Mouse (Mus musculus) hindbrain, embryonic 16.5 days (tissue): Measurements from ENCODE around the gene C1qtnf2. TPM values are rescaled to one million over a fixed set of nuclear protein-coding genes. Genes with fewer than 3 reads are reported as not detected.
A peak's percentile ranks its signal among the peaks of the same experiment; 100 is the strongest.

Experiments
- ATAC-seq: fragments of 200-750 bp; cut with Nextera tagmentation; 2 replicates; pipeline ENCODE4 v1.8.0; 2017; ENCODE audit warnings: moderate TSS enrichment, moderate library complexity
- H3K27ac ChIP-seq: fragments of 300-500 bp; sonication (generic); 2 replicates; pipeline ENCODE4 v1.5.1; 2014; ENCODE audit warnings: low read depth, mild to moderate bottlenecking, control low read depth, low read length, moderate library complexity
- H3K27me3 ChIP-seq: fragments of 300-500 bp; sonication (generic); replicated peaks from 2 replicates; pipeline ENCODE4 v1.6.1; 2014; ENCODE audit warnings: low read length; ENCODE audit not compliant: control insufficient read depth, insufficient read depth
- H3K36me3 ChIP-seq: fragments of 300-500 bp; sonication (generic); 2 replicates; pipeline ENCODE4 v1.6.1; 2014; ENCODE audit warnings: mild to moderate bottlenecking, low read length, moderate library complexity, mixed read lengths; ENCODE audit not compliant: control insufficient read depth, insufficient read depth
- H3K4me1 ChIP-seq: fragments of 300-500 bp; sonication (generic); 2 replicates; pipeline ENCODE4 v1.6.1; 2014; ENCODE audit warnings: low read depth, low read length; ENCODE audit not compliant: control insufficient read depth, insufficient read depth
- H3K4me2 ChIP-seq: fragments of 300-500 bp; sonication (generic); 2 replicates; pipeline ENCODE4 v1.6.1; 2014; ENCODE audit warnings: mild to moderate bottlenecking, low read length, control low read depth, moderate library complexity
- H3K4me3 ChIP-seq: fragments of 300-500 bp; sonication (generic); 2 replicates; pipeline ENCODE4 v1.5.1; 2014; ENCODE audit warnings: mild to moderate bottlenecking, low read length, control low read depth, moderate library complexity
- H3K9ac ChIP-seq: fragments of 300-500 bp; sonication (generic); 2 replicates; pipeline ENCODE4 v1.6.1; 2014; ENCODE audit warnings: low read depth, mild to moderate bottlenecking, control low read depth, low read length, moderate library complexity
- H3K9me3 ChIP-seq: fragments of 300-500 bp; sonication (generic); 2 replicates; pipeline ENCODE4 v1.6.1; 2014; ENCODE audit warnings: mild to moderate bottlenecking, low read length, moderate library complexity; ENCODE audit not compliant: control insufficient read depth
- WGBS: fragments of 180-500 bp; shearing (Covaris S2); extraction: QIAGEN DNeasy Blood & Tissue Kit; methylation state at CpG from one replicate; pipeline ENCODE4 v1.1.7; 2014; 5-methylcytosine and 5-hydroxymethylcytosine counted together
- polyA plus RNA-seq: library from polyadenylated mRNA; unstranded; fragments of >200 nt; fragmentation: Nextera tagmentation; extraction: Ambion mirVana; gene quantifications from 2 replicates; pipeline ENCODE4 v1.2.1, GENCODE M21; 2015

The C1qtnf2 gene
- polyA plus RNA-seq, result 15.5 and 16.6 TPM in 2 replicates

DNA sequence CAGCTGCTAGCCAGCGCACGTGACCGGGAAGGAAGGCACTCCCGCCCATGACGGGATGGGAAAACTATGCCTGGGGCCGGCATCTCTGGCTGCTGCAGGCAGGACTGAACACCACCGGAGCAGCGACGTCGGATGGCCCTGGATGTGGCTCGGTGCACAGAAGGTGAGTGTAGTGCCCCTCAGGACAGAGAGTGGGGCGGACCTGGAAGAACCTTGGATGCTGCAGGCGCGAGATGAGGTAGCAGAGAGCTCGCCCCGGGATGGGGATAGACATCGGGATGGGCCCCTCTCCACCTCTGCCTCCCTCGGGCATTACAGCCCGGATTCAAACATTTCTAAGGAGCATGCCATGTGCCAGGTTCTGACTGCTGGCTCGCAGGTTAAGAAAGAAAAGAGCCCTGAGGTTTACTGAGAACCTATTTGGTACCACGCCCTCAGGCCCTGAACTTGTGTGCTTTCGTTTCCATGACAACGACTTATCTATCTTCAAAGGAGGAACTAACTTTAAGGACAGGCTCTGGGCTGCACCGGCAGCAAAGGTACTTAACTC lies at the start of gene C1qtnf2:
TSS of gene C1qtnf2 (plus strand) at position 52 of the 550 bp plus-strand sequence.
- Histone ChIP-seq H3K36me3 (no peaks in the 10 kb centered on the region), H3K4me2 (peak within 1 kb of the TSS; percentile 78), H3K4me1 (peaks cover 12% of the 10 kb centered on the region), H3K4me3 (peak within 1 kb of the TSS; percentile 42), H3K9ac (peak within 1 kb of the TSS; percentile 58), H3K9me3 (no peaks in the 10 kb centered on the region), H3K27me3 (no peaks in the 10 kb centered on the region), H3K27ac (no peak within 1 kb of the TSS)
- ATAC-seq, result peak; percentile 78
- WGBS, result 3% methylated on average over 24 of the region's 24 CpGs

DNA sequence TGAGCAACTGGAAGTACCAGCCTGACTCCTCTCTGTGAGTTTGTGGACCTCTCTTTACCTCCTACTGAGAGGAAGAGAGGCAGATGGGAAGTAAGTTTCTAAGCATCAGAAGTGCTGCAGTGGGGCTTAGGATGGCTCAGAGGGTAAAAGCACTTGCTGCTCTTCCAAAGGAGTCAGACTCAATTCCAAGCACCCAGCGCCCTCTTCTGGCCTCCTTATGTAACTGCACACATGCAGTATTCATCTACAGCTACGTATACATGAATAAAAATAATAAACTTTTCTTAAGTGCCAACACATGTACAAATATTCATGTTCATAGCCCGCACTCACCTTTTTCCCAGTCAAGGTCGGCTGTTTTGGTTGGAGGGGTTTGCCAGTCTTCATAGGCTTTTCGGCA lies 49.7 kb upstream of the C1qtnf2 start:
- Histone ChIP-seq H3K4me2 (no peak overlapping the region), H3K4me1 (peaks cover 5% of the 10 kb centered on the region), H3K4me3 (no peak overlapping the region), H3K36me3 (no peaks in the 10 kb centered on the region), H3K27me3 (no peaks in the 10 kb centered on the region), H3K9me3 (no peaks in the 10 kb centered on the region), H3K27ac (no peak overlapping the region), H3K9ac (no peak overlapping the region)
- ATAC-seq, result no peak
- 77% methylated on average over 5 of the region's 5 CpGs for WGBS

DNA sequence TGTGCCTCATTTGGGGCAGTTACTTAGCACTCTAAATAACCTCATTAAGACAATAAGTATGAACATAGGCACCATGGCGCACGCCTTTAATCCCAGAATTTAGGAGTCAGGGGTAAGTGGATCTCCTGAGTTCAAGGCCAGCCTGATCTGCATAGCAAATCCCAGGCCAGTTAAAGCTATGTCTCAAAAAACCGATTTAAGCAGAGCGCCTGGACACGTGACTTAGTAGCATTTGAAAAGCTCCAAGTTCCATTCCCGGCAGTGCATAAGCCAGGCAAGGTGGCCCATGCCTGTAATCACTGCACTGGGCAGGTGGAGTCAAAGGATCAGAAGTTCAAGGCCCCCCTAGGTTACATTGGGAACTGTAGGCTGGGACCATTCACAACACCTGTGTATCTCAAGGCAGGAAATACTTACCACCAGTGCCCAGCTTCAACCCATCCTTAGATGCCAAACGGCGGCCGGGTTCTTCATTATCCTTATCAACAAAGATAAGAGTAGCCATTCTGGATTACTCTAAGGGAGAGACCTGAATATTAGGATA lies 48.8 kb upstream of the C1qtnf2 start:
- ATAC-seq, result no peak
- Histone ChIP-seq H3K9me3 (no peaks in the 10 kb centered on the region), H3K27ac (no peak overlapping the region), H3K4me2 (peak overlapping the region; percentile 75), H3K4me3 (peak overlapping the region; percentile 70), H3K36me3 (no peaks in the 10 kb centered on the region), H3K9ac (no peak overlapping the region), H3K4me1 (peaks cover 5% of the 10 kb centered on the region), H3K27me3 (no peaks in the 10 kb centered on the region)
- 91% methylated on average over 9 of the region's 9 CpGs for WGBS

GRCm38 (mm10) chr11:43425824-43426413 lies 48.2 kb upstream of the C1qtnf2 start, which contains the start of gene Pttg1:
Pttg1 (minus strand) TSS chr11:43426251.
- peak; percentile 98 for ATAC-seq
- WGBS, result 3% methylated on average over 24 of the region's 27 CpGs
- Histone ChIP-seq H3K4me2 (peak within 1 kb of the TSS; percentile 75), H3K4me3 (peak within 1 kb of the TSS; percentile 70), H3K9me3 (no peaks in the 10 kb centered on the region), H3K27ac (no peak within 1 kb of the TSS), H3K4me1 (peaks cover 5% of the 10 kb centered on the region), H3K27me3 (no peaks in the 10 kb centered on the region), H3K9ac (peak within 1 kb of the TSS; percentile 68), H3K36me3 (no peaks in the 10 kb centered on the region)

- H3K4me3 ChIP-seq, result peak overlapping the region; percentile 70
- H3K4me1 ChIP-seq, result peaks cover 5% of the 10 kb centered on the region
- H3K9me3 ChIP-seq, result no peaks in the 10 kb centered on the region
- no peak overlapping the region for H3K27ac ChIP-seq
- no peaks in the 10 kb centered on the region for H3K36me3 ChIP-seq
- peak overlapping the region; percentile 75 for H3K4me2 ChIP-seq
- no peaks in the 10 kb centered on the region for H3K27me3 ChIP-seq
- peak; percentile 65 for ATAC-seq
- 20% methylated on average over 7 of the region's 7 CpGs for WGBS
- H3K9ac ChIP-seq, result peak overlapping the region; percentile 68
Observed at GRCm38 (mm10) chr11:43426414-43426884, 47.6 kb upstream of the C1qtnf2 start.

- Histone ChIP-seq H3K9me3 (no peaks in the 10 kb centered on the region), H3K4me3 (peak within 1 kb of the TSS; percentile 93), H3K4me1 (peaks cover 10% of the 10 kb centered on the region), H3K27ac (peak within 1 kb of the TSS; percentile 16; the same call in 1 of the 2 replicates), H3K27me3 (no peaks in the 10 kb centered on the region), H3K36me3 (peaks cover 5% of the 10 kb centered on the region; the same call in 1 of the 2 replicates), H3K4me2 (peak within 1 kb of the TSS; percentile 80), H3K9ac (peak within 1 kb of the TSS; percentile 78)
- 8% methylated on average over 38 of the region's 38 CpGs for WGBS
- peak; percentile 89 for ATAC-seq
Observed at GRCm38 (mm10) chr11:43433254-43434023, 40.6 kb upstream of the C1qtnf2 start, which contains the start of gene Slu7. Slu7 (plus strand) TSS chr11:43433744.

GRCm38 (mm10) chr11:43434024-43434407 lies 40.1 kb upstream of the C1qtnf2 start:
- peak overlapping the region; percentile 93 for H3K4me3 ChIP-seq
- H3K4me1 ChIP-seq, result peaks cover 10% of the 10 kb centered on the region
- no peaks in the 10 kb centered on the region for H3K9me3 ChIP-seq
- WGBS, result 5% methylated on average over 9 of the region's 9 CpGs
- H3K9ac ChIP-seq, result peak overlapping the region; percentile 78
- no peaks in the 10 kb centered on the region for H3K27me3 ChIP-seq
- peaks cover 7% of the 10 kb centered on the region for H3K36me3 ChIP-seq
- ATAC-seq, result peak; percentile 59
- H3K27ac ChIP-seq, result no peak overlapping the region; the same call in 1 of the 2 replicates
- H3K4me2 ChIP-seq, result peak overlapping the region; percentile 80

DNA sequence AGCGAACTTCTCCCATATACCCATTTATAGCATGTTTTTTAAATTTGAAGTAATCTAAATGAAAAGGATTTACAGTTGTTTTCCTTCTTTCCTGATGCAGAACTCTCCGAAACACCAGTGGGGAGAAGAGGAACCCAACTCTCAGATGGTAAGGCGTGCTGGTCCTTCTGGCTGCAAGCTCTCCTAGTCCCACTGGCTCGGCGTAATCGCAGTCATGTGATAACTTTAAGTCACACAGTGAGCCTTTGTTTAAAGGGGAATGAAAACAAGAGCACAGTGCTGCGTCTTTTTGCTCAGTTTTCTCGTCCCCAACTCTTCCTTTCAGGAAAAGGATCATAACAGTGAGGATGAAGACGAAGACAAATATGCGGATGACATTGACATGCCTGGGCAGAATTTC lies 33.0 kb upstream of the C1qtnf2 start:
- 97% methylated on average over 10 of the region's 10 CpGs for WGBS

DNA sequence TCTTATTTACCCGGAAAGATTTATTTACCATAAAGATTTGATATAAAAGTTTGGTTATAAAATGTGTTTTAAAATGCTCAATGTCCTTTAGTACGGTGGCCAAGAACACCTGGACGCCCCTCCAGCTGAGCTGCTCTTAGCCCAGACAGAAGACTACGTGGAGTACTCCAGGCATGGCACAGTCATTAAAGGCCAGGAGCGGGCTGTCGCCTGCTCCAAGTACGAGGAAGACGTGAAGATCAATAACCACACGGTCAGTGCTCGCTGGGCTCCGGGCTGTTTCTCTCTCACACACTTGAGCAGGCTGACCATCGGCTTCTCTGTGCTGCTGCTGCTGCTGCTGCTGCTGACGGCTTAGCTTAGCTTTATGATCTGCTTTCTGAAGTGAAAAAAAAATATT lies 30.9 kb upstream of the C1qtnf2 start:
- H3K4me2 ChIP-seq, result no peak overlapping the region
- H3K36me3 ChIP-seq, result peaks cover 78% of the 10 kb centered on the region
- no peak overlapping the region for H3K9ac ChIP-seq
- 94% methylated on average over 13 of the region's 13 CpGs for WGBS
- no peak overlapping the region for H3K4me3 ChIP-seq
- ATAC-seq, result no peak
- H3K9me3 ChIP-seq, result no peaks in the 10 kb centered on the region
- no peaks in the 10 kb centered on the region for H3K27me3 ChIP-seq
- H3K27ac ChIP-seq, result no peak overlapping the region
- H3K4me1 ChIP-seq, result no peaks in the 10 kb centered on the region

More for the DNA sequence above, 33.0 kb upstream of the C1qtnf2 start:
- Histone ChIP-seq H3K4me3 (no peak overlapping the region), H3K27ac (no peak overlapping the region), H3K9ac (no peak overlapping the region), H3K4me1 (no peaks in the 10 kb centered on the region), H3K27me3 (no peaks in the 10 kb centered on the region), H3K9me3 (no peaks in the 10 kb centered on the region), H3K36me3 (peaks cover 72% of the 10 kb centered on the region), H3K4me2 (no peak overlapping the region)
- no peak for ATAC-seq
